Mouse (Mus musculus): ENCODE data around the gene Spindoc.
A peak's percentile ranks its signal among the peaks of the same experiment; 100 is the strongest.
"Not testable (repeated sequence)": the region's sequence is repeated elsewhere in the genome, so short reads cannot be mapped to it uniquely, and the experiment has no call there.

Spindoc gene

GRCm38 (mm10) chr19:7398898-7399297, 16.1 kb upstream of the Spindoc start:
- DNase-seq, result not testable (repeated sequence)

GRCm38 (mm10) chr19:7396867-7397826, 14.4 kb upstream of the Spindoc start:
- DNase-seq, result not testable (repeated sequence)

- DNase-seq, result no peak
Observed at GRCm38 (mm10) chr19:7388488-7388887, 5.7 kb upstream of the Spindoc start.

- no peak for DNase-seq
Observed at GRCm38 (mm10) chr19:7386042-7386441, 3.2 kb upstream of the Spindoc start.

GRCm38 (mm10) chr19:7382248-7382902, 419 bp downstream of the Spindoc start:
- peak; percentile 58 for DNase-seq

GRCm38 (mm10) chr19:7381906-7382247, 917 bp downstream of the Spindoc start:
- DNase-seq, result no peak

- no peak for DNase-seq
Observed at GRCm38 (mm10) chr19:7377639-7378038, 5.2 kb downstream of the Spindoc start.

- DNase-seq, result no peak
Observed at GRCm38 (mm10) chr19:7374491-7374890, 8.3 kb downstream of the Spindoc start.

GRCm38 (mm10) chr19:7369469-7369868, 13.3 kb downstream of the Spindoc start:
- DNase-seq, result not testable (repeated sequence)

- DNase-seq, result no peak
Observed at GRCm38 (mm10) chr19:7353636-7354035, 29.2 kb downstream of the Spindoc start.

GRCm38 (mm10) chr19:7352809-7353495, 29.8 kb downstream of the Spindoc start:
- no peak for DNase-seq

- no peak for DNase-seq
Observed at GRCm38 (mm10) chr19:7349993-7350392, 32.8 kb downstream of the Spindoc start.

- peak; percentile 39 for DNase-seq
Observed at GRCm38 (mm10) chr19:7345235-7345755, 37.5 kb downstream of the Spindoc start.

GRCm38 (mm10) chr19:7342646-7343045, 40.1 kb downstream of the Spindoc start:
- DNase-seq, result peak; percentile 62

GRCm38 (mm10) chr19:7341512-7342397, 41.0 kb downstream of the Spindoc start, which contains the start of gene Mark2:
Gene Mark2 (minus strand): TSS chr19:7341860.
- DNase-seq, result peak; percentile 100

- peak; percentile 71 for DNase-seq
Observed at GRCm38 (mm10) chr19:7340780-7341475, 41.9 kb downstream of the Spindoc start.

- peak; percentile 61 for DNase-seq
Observed at GRCm38 (mm10) chr19:7340371-7340779, 42.4 kb downstream of the Spindoc start.

GRCm38 (mm10) chr19:7339867-7340266, 42.9 kb downstream of the Spindoc start:
- DNase-seq, result peak; percentile 42

- DNase-seq, result no peak
Observed at GRCm38 (mm10) chr19:7339026-7339425, 43.8 kb downstream of the Spindoc start.

GRCm38 (mm10) chr19:7337781-7338342, 44.9 kb downstream of the Spindoc start:
- DNase-seq, result no peak

- DNase-seq, result no peak
Observed at GRCm38 (mm10) chr19:7335656-7336055, 47.1 kb downstream of the Spindoc start.
